Mouse (Mus musculus) thymus, adult 2 months (tissue): ENCODE measurements at regions not wholly inside any gene's neighbourhood (a gene's known extent, or its start where the extent isn't known, plus 50 kb on each side); places are given as distances from the start of the nearest gene placed in this dataset.

Experiments used
- DNase-seq: peaks from one replicate; pipeline ENCODE4 v3.0.0; 2021
- H3K27ac ChIP-seq: fragments of 200-500 bp; 2 replicates; pipeline ENCODE4 v1.5.1; 2012; ENCODE audit warnings: low read length, control low read depth; ENCODE audit not compliant: control insufficient read depth, insufficient read depth
- H3K27me3 ChIP-seq: fragments of 200-500 bp; 2 replicates; pipeline ENCODE4 v1.6.1; 2012; ENCODE audit warnings: mild to moderate bottlenecking, low read length, moderate library complexity, mixed read lengths; ENCODE audit not compliant: control insufficient read depth, insufficient read depth
- H3K36me3 ChIP-seq: fragments of 200-500 bp; 2 replicates; pipeline ENCODE4 v1.6.1; 2012; ENCODE audit warnings: mild to moderate bottlenecking, low read length, moderate library complexity; ENCODE audit not compliant: control insufficient read depth, insufficient read depth
- H3K4me1 ChIP-seq: fragments of 200-500 bp; replicated peaks from 2 replicates; pipeline ENCODE4 v1.6.1; 2012; ENCODE audit warnings: low read length; ENCODE audit not compliant: control insufficient read depth, insufficient read depth
- H3K4me3 ChIP-seq: fragments of 200-500 bp; 2 replicates; pipeline ENCODE4 v1.5.1; 2012; ENCODE audit warnings: mild to moderate bottlenecking, low read length, control low read depth, moderate library complexity; ENCODE audit not compliant: control insufficient read depth, insufficient read depth
- CTCF ChIP-seq: fragments of 200-500 bp; IDR thresholded peaks from 2 replicates; pipeline ENCODE4 v1.5.1; 2012; ENCODE audit warnings: mild to moderate bottlenecking, control low read depth, low read length, moderate library complexity, borderline replicate concordance; ENCODE audit not compliant: control insufficient read depth, poor library complexity, insufficient read depth; ENCODE audit errors: extremely low read depth
- POLR2A ChIP-seq: fragments of 200-500 bp; IDR thresholded peaks from 2 replicates; pipeline ENCODE4 v1.6.1; 2012; ENCODE audit warnings: mild to moderate bottlenecking, low read length, control low read depth, moderate library complexity; ENCODE audit not compliant: control insufficient read depth, poor library complexity, insufficient read depth; ENCODE audit errors: extremely low read depth
- WGBS: fragments of 180-500 bp; shearing (Covaris S2); methylation state at CpG from one replicate; pipeline ENCODE4 v1.1.7; 2018; 5-methylcytosine and 5-hydroxymethylcytosine counted together

DNA sequence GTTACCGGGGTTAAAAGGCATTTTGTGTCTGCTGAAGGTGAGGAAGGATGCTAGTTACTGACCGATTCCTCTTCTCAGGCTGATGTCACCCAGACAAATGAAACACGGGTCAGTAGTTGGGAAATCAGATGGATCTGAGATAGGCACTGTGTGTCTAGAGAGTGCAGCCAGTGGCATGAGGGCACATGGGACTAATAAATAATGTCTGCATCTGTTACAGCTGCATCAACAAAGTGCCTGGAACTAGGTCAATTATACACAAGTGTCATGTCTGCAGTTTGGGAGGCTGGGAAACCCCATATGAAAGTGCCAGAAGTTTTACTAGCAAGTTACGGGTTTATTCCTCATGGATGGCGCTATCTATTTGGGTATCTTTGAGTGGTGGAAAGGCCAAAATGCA is 68.8 kb downstream of the Cxcl12 start:
- H3K4me1 ChIP-seq: no peaks in the 10 kb centered on the region
- H3K4me3 ChIP-seq: no peak overlapping the region
- H3K27ac ChIP-seq: no peak overlapping the region
- DNase-seq: no peak
- H3K27me3 ChIP-seq: no peaks in the 10 kb centered on the region
- TF ChIP-seq POLR2A (no peak), CTCF (no peak)
- H3K36me3 ChIP-seq: no peaks in the 10 kb centered on the region
- 93% methylated on average over 5 of the region's 5 CpGs for WGBS

DNA sequence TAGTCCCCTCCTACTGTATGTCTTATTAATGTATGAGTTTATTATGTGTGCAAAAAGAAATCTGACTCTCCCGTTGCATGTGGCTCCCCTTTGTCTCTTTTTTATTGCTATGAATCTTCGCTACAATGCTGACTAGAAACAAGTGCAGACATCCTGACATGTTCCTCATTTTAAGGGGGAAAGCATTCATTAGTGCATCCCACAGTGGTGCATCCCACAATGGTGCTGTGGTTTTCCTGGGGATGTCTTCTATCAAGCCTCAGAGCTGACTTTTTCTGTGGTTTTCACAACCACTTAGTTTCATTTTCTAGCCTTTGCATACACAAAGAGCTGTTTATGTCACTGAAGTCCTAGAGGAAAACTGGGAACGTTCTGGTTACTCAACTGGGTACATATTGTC is 72.9 kb downstream of the Cxcl12 start:
- H3K36me3 ChIP-seq: no peaks in the 10 kb centered on the region
- no peaks in the 10 kb centered on the region for H3K4me1 ChIP-seq
- DNase-seq: no peak
- TF ChIP-seq CTCF (no peak), POLR2A (no peak)
- no peak overlapping the region for H3K27ac ChIP-seq
- no peaks in the 10 kb centered on the region for H3K27me3 ChIP-seq
- no peak overlapping the region for H3K4me3 ChIP-seq
- WGBS: 4% methylated on average over 3 of the region's 3 CpGs

DNA sequence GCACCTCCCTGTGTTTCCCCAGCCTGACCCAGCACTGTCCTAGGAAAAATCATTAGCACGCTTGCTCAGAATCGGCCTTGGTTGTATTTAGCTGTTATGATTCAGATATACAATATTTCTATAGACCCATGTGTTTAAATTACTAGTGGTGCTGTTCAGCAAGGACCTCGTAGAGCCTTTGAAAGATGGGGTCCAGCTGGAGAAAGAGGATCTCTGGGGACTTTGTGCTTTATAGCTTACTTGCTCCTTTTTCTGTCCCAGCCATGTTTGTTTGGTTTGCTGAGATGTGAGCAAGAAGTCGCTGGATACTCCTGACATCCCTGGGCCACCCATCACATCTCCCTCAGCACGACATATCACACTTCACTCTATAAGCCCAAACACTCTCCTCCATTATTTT is 77.1 kb downstream of the Cxcl12 start:
- no peak for DNase-seq
- no peak overlapping the region for H3K4me3 ChIP-seq
- no peak overlapping the region for H3K27ac ChIP-seq
- H3K36me3 ChIP-seq: no peaks in the 10 kb centered on the region
- no peaks in the 10 kb centered on the region for H3K27me3 ChIP-seq
- TF ChIP-seq CTCF (no peak), POLR2A (no peak)
- 97% methylated on average over 5 of the region's 5 CpGs for WGBS
- H3K4me1 ChIP-seq: no peaks in the 10 kb centered on the region

DNA sequence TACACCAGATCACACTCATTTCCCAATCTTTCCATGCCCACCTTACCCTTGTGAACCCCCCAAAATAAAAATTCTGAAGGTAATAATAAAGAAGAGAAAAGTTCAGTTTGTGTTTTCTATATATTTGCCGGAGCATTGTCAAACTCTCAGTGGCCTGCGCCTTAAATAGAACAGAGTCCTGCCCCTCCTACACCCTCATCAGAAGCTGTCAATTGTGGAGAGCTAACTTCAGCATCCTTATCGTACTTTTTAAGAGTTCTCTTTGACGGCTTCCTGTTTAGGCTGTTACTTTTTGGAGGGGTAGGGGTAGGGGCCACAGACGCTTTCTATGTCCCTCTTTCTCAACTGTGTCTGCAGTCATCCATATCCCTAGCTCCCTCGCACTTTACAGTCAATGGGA is 77.5 kb downstream of the Cxcl12 start:
- no peaks in the 10 kb centered on the region for H3K4me1 ChIP-seq

DNA sequence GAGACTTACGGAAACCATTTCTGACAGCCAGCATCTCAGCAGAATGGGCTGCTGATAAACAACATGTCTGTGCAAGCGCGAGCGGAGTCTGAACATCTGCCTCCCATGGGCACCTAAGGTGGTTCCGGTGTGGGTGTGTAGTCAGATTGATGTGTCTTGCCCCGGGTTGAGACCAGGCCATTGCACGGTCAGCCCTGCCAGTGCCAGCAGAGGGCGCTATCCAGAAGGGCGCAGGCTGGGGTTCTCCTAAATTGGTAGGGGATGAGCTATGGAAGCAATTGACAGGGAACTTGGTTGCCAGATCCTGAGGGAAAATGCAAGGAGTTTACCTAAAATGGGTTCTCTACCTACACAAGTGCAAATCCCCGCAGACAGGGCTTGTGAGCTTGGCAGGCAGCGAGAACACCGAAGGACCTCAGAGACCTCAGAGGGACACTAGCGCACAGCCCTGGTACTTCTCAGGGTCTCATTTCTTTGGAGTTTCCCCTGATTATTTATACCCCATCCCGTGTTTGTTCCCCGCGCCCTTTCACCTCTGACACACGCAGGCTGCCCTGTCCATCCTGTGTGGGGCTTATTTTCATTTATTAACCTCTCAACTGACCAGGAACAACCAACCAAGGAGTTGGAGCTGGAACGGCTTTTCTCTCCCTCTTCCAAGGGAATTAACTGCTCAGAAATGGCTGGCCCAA is 81.0 kb downstream of the Cxcl12 start:
- H3K27ac ChIP-seq: no peak overlapping the region
- no peaks in the 10 kb centered on the region for H3K27me3 ChIP-seq
- no peaks in the 10 kb centered on the region for H3K36me3 ChIP-seq
- H3K4me3 ChIP-seq: no peak overlapping the region
- DNase-seq: peak; percentile 15
- 80% methylated on average over 18 of the region's 18 CpGs for WGBS
- H3K4me1 ChIP-seq: no peaks in the 10 kb centered on the region
- 0 out of 2 replicates have a peak, but pooled peaks have one; percentile 35 for TF ChIP-seq CTCF
- no peak for TF ChIP-seq POLR2A

More for the DNA sequence above, 77.5 kb downstream of the Cxcl12 start:
- Histone ChIP-seq H3K27me3 (no peaks in the 10 kb centered on the region), H3K27ac (no peak overlapping the region), H3K4me3 (no peak overlapping the region), H3K36me3 (no peaks in the 10 kb centered on the region)
- TF ChIP-seq CTCF: no peak
- no peak for TF ChIP-seq POLR2A
- 31% methylated on average over 6 of the region's 6 CpGs for WGBS
- DNase-seq: no peak

DNA sequence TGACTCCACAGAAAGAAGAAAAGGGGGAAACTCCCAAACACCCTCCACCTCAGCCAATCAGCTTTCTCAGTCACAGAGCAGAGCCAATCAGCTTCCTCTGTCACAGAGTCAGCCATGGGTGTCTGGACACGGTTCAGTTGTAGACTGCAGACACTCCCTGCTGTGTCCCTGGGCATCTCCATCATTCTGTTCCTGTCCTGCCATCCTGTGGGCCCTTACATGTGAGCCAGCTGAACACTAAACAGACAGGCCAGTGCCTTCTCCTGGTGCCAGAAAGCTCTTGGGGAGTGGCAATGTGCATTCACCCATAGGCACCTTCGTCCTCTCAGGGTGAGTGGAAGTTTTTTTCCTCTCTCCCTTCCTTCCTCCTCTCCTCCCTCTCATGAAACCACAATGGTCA is 81.7 kb downstream of the Cxcl12 start:
- H3K4me1 ChIP-seq: no peaks in the 10 kb centered on the region
- 50% methylated on average over 2 of the region's 2 CpGs for WGBS
- no peak for DNase-seq
- no peak overlapping the region for H3K27ac ChIP-seq
- no peak for TF ChIP-seq POLR2A
- TF ChIP-seq CTCF: no peak
- no peak overlapping the region for H3K4me3 ChIP-seq
- no peaks in the 10 kb centered on the region for H3K36me3 ChIP-seq
- H3K27me3 ChIP-seq: no peaks in the 10 kb centered on the region

DNA sequence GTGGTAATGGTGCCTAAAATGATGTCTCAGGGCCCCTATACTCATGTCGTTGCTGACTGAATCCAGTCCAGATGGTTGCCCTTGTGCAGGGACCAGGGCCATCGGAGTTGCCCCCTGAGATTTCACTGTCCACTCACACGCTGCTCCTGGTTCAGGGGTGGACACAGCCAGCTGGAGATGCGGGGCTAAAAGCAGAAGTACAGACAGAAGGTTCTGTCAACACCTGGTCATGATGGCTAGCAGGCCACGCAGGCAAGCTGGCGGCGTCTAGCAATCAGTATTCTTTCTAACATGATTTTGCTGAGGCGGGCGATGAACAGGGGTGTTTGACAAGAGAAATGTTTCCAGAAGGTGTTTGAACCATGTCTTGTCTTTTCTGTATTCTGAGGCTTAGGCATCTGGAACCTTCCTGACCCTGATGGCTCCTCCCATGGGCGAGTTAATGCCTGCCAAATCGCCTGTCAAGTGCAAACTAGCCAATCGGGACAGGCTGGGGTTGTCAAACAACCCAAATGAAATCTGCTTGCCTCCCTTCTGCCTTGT is 83.1 kb downstream of the Cxcl12 start:
- Histone ChIP-seq H3K4me3 (no peak overlapping the region), H3K27ac (no peak overlapping the region), H3K4me1 (no peaks in the 10 kb centered on the region), H3K36me3 (no peaks in the 10 kb centered on the region), H3K27me3 (no peaks in the 10 kb centered on the region)
- 85% methylated on average over 12 of the region's 12 CpGs for WGBS
- DNase-seq: no peak
- TF ChIP-seq POLR2A (no peak), CTCF (no peak)
